Mouse (Mus musculus): ENCODE results near the gene Tmem51. TPM values are rescaled to one million over a fixed set of nuclear protein-coding genes. Genes with fewer than 3 reads are reported as not detected.

Gene Tmem51
- polyA plus RNA-seq, 1 experiment = 9.6 TPM

DNA sequence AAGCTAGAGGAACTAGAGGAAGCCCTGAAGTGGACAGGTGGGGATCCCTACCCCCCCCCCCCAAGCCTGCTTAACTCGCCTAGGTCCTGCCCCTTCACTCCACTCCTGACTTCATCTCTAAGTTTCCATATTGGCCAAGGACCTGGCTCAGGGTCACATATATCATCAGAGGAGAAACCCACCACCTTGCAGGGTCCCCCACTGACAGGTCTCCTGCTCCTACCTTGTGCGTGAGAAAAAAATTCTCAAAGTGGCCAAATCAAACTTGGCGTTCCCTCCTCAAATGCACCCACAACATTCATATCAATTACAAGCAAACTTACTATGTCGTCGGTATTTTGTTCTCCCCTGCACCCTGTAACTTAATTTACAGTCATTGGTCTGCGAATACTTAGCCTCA lies 911 bp downstream of the Tmem51 start:
- TF ChIP-seq CTCF (IDR thresholded peaks at IDR 0.05; ENCODE audit: borderline replicate concordance, control insufficient read depth, extremely low read depth, insufficient read depth, low read length, poor library complexity) (no peak), POLR2A (IDR thresholded peaks at IDR 0.05; ENCODE audit: control insufficient read depth, extremely low read depth, insufficient read depth, low read length, poor library complexity) (no peak)
- Histone ChIP-seq H3K4me3 (ENCODE audit: control insufficient read depth, insufficient read depth, low read length) (no peak overlapping the region), H3K27ac (ENCODE audit: control insufficient read depth, insufficient read depth, low read length) (no peak overlapping the region), H3K4me1 (replicated peaks; ENCODE audit: control insufficient read depth, insufficient read depth, low read length) (peaks cover 22% of the 10 kb centered on the region), H3K27me3 (ENCODE audit: control insufficient read depth, insufficient read depth, low read length) (no peaks in the 10 kb centered on the region; the same call in 1 of the 2 replicates), H3K36me3 (ENCODE audit: control insufficient read depth, insufficient read depth, low read length) (no peaks in the 10 kb centered on the region)
- no peak for DNase-seq
- 51% methylated on average over 6 of the region's 6 CpGs for WGBS

- no peak for DNase-seq
- H3K4me1 ChIP-seq (replicated peaks; ENCODE audit: control insufficient read depth, insufficient read depth, low read length) = peaks cover 26% of the 10 kb centered on the region
- H3K36me3 ChIP-seq (ENCODE audit: control insufficient read depth, insufficient read depth, low read length) = no peaks in the 10 kb centered on the region
- H3K27ac ChIP-seq (ENCODE audit: control insufficient read depth, insufficient read depth, low read length) = no peak overlapping the region
- WGBS = 93% methylated on average over 4 of the region's 4 CpGs
- no peak for TF ChIP-seq POLR2A (IDR thresholded peaks at IDR 0.05; ENCODE audit: control insufficient read depth, extremely low read depth, insufficient read depth, low read length, poor library complexity)
- no peak for TF ChIP-seq CTCF (IDR thresholded peaks at IDR 0.05; ENCODE audit: borderline replicate concordance, control insufficient read depth, extremely low read depth, insufficient read depth, low read length, poor library complexity)
- no peak overlapping the region for H3K4me3 ChIP-seq (ENCODE audit: control insufficient read depth, insufficient read depth, low read length)
- no peaks in the 10 kb centered on the region; the same call in 1 of the 2 replicates for H3K27me3 ChIP-seq (ENCODE audit: control insufficient read depth, insufficient read depth, low read length)
Observed at GRCm38 (mm10) chr4:142082703-142083102, 1.4 kb downstream of the Tmem51 start.

- H3K4me3 ChIP-seq (ENCODE audit: control insufficient read depth, insufficient read depth, low read length) = no peak overlapping the region
- H3K36me3 ChIP-seq (ENCODE audit: control insufficient read depth, insufficient read depth, low read length) = no peaks in the 10 kb centered on the region
- 55% methylated on average over 13 of the region's 13 CpGs for WGBS
- no peak overlapping the region for H3K27ac ChIP-seq (ENCODE audit: control insufficient read depth, insufficient read depth, low read length)
- no peak for TF ChIP-seq POLR2A (IDR thresholded peaks at IDR 0.05; ENCODE audit: control insufficient read depth, extremely low read depth, insufficient read depth, low read length, poor library complexity)
- no peak for TF ChIP-seq CTCF (IDR thresholded peaks at IDR 0.05; ENCODE audit: borderline replicate concordance, control insufficient read depth, extremely low read depth, insufficient read depth, low read length, poor library complexity)
- no peak for DNase-seq
- H3K4me1 ChIP-seq (replicated peaks; ENCODE audit: control insufficient read depth, insufficient read depth, low read length) = peaks cover 35% of the 10 kb centered on the region
- H3K27me3 ChIP-seq (ENCODE audit: control insufficient read depth, insufficient read depth, low read length) = no peaks in the 10 kb centered on the region; the same call in 1 of the 2 replicates
Observed at GRCm38 (mm10) chr4:142081631-142082283, 2.3 kb downstream of the Tmem51 start.

DNA sequence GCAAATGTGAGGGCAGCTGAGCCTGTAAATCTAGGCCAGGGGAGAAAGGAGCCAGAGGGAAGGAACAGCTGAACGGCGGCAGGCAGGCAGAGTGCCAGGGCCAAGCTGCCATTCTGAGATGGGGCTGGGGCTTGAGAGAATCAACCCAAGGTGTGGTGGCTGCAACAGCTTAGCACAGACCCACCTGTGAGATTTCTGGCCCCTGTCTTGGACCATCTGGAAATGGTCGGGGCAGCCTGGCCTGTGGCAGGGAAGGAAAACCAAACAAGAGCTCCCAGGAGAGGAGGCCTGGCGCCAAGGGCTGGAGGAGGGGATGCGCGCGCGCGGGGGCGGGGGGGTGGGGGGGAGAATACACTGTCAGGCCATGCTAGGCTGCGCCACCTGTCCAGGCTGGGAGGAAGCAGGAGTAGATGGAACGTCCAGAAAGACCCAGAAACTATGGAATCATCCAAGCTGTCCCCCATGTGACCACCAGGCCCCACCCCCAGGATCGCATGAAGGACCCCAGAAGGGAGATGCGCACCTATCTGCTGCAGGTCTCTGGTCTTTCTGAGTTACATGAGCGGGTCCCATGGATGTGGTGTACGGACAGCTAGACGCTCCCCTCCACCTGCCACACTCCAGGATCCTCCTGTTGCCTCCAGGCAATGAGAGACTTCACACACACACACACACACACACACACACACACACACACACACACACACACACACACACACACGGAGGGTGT lies 3.0 kb downstream of the Tmem51 start:
- H3K27me3 ChIP-seq (ENCODE audit: control insufficient read depth, insufficient read depth, low read length) = no peaks in the 10 kb centered on the region; the same call in 1 of the 2 replicates
- H3K36me3 ChIP-seq (ENCODE audit: control insufficient read depth, insufficient read depth, low read length) = no peaks in the 10 kb centered on the region
- no peak for TF ChIP-seq CTCF (IDR thresholded peaks at IDR 0.05; ENCODE audit: borderline replicate concordance, control insufficient read depth, extremely low read depth, insufficient read depth, low read length, poor library complexity)
- TF ChIP-seq POLR2A (IDR thresholded peaks at IDR 0.05; ENCODE audit: control insufficient read depth, extremely low read depth, insufficient read depth, low read length, poor library complexity) = no peak
- H3K27ac ChIP-seq (ENCODE audit: control insufficient read depth, insufficient read depth, low read length) = no peak overlapping the region
- H3K4me3 ChIP-seq (ENCODE audit: control insufficient read depth, insufficient read depth, low read length) = no peak overlapping the region
- H3K4me1 ChIP-seq (replicated peaks; ENCODE audit: control insufficient read depth, insufficient read depth, low read length) = peaks cover 35% of the 10 kb centered on the region
- WGBS = 83% methylated on average over 18 of the region's 18 CpGs
- DNase-seq = no peak

DNA sequence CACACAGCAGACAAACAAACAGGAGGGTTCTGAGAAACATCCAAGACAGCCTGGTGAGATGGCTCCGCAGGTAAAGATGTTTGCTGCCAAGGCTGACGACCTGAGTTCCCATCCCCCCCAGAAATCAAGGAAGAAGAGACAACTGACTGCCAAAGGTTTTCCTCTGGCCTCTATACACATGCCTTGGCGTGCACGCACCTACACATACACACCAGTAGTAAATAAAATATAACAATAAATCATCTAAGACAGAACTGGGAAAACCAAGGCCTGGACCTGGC lies 3.7 kb downstream of the Tmem51 start:
- Histone ChIP-seq H3K27me3 (ENCODE audit: control insufficient read depth, insufficient read depth, low read length) (no peaks in the 10 kb centered on the region; the same call in 1 of the 2 replicates), H3K36me3 (ENCODE audit: control insufficient read depth, insufficient read depth, low read length) (no peaks in the 10 kb centered on the region), H3K4me3 (ENCODE audit: control insufficient read depth, insufficient read depth, low read length) (no peak overlapping the region), H3K4me1 (replicated peaks; ENCODE audit: control insufficient read depth, insufficient read depth, low read length) (peaks cover 35% of the 10 kb centered on the region), H3K27ac (ENCODE audit: control insufficient read depth, insufficient read depth, low read length) (no peak overlapping the region)
- TF ChIP-seq CTCF (IDR thresholded peaks at IDR 0.05; ENCODE audit: borderline replicate concordance, control insufficient read depth, extremely low read depth, insufficient read depth, low read length, poor library complexity) (no peak), POLR2A (IDR thresholded peaks at IDR 0.05; ENCODE audit: control insufficient read depth, extremely low read depth, insufficient read depth, low read length, poor library complexity) (no peak)
- DNase-seq = no peak
- WGBS = 78% methylated on average over 4 of the region's 4 CpGs

DNA sequence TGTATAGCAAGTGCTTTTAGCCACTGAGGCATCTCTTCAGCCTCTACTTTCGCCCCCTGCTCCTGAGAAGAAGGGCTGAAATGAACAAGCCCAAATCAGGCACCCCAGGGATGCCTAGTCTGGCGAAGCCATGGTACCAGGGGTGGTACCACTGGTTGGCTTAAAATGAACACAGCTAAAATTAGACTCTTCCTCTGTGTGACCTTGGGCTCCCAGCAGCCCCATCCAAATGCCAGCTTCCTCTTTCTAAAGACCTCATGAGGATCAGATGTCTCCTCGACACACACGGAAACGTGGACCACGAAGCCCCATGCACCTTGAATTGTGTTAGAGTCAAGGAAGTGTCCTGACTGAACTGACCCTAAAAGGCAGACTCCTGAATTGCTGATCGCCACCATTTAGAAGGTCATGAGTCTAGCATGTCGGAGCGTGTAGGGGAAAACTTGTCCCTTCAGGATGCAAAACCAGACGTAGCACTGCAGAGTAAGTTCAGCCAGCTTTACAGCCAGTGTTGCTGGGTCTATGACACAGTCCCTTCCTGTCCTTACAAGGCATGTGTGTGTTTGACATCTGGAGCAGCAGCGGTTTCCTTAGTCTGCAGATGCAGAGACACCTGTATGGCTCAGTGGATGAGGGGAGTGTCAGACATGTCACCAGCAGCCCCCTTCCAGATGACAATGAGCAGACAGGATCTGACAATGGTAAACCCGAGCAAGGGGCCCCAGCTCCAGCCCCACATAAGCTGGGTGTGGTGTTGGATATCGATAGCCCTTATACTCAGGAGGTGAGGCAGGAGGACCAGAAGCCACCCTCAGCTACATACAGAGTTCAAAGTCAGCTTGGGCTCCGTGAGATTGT lies 4.2 kb downstream of the Tmem51 start:
- peak; percentile 19 for DNase-seq

More for the DNA sequence above, 4.2 kb downstream of the Tmem51 start:
- Histone ChIP-seq H3K27me3 (ENCODE audit: control insufficient read depth, insufficient read depth, low read length) (no peaks in the 10 kb centered on the region; the same call in 1 of the 2 replicates), H3K4me1 (replicated peaks; ENCODE audit: control insufficient read depth, insufficient read depth, low read length) (peaks cover 35% of the 10 kb centered on the region), H3K27ac (ENCODE audit: control insufficient read depth, insufficient read depth, low read length) (peak overlapping the region; percentile 49; the same call in 1 of the 2 replicates), H3K4me3 (ENCODE audit: control insufficient read depth, insufficient read depth, low read length) (no peak overlapping the region), H3K36me3 (ENCODE audit: control insufficient read depth, insufficient read depth, low read length) (no peaks in the 10 kb centered on the region)
- 17% methylated on average over 14 of the region's 14 CpGs for WGBS
- TF ChIP-seq CTCF (IDR thresholded peaks at IDR 0.05; ENCODE audit: borderline replicate concordance, control insufficient read depth, extremely low read depth, insufficient read depth, low read length, poor library complexity) (no peak), POLR2A (IDR thresholded peaks at IDR 0.05; ENCODE audit: control insufficient read depth, extremely low read depth, insufficient read depth, low read length, poor library complexity) (no peak)

Measured in thymus, adult 2 months (tissue).